ENCODE assay signal across 8 mouse cellular contexts in genomic region chr14:18167041-18167440, GRCm38 (mm10).
DNase-seq lines count a peak whose midpoint lies in the region; ATAC-seq and TF ChIP-seq lines count a peak whose summit lies in the region.

No protein-coding gene starts in this region.

- H3K9ac ChIP-seq in heart, adult 2 months (ENCODE audit: low read depth, low read length) = no peak overlapping the region
- no peak overlapping the region for H3K9ac ChIP-seq in heart, embryonic 12.5 days

- peak in 1 of 2 experiments; percentile 23 for DNase-seq in heart, adult 2 months
- DNase-seq in urinary bladder, postnatal 25 days (ENCODE audit: low spot score) = peak; percentile 31
- no peak for DNase-seq in urinary bladder, adult 18-20 months (ENCODE audit: low spot score in 2 of 2)
- DNase-seq in layer of hippocampus, adult 11-12 months (ENCODE audit: low spot score) = peak; percentile 35
- peak; percentile 39 for DNase-seq in retina, postnatal 1 day
- no peak for DNase-seq in gastrocnemius, postnatal 14 days

- H3K9me3 ChIP-seq in heart, embryonic 12.5 days (replicated peaks) = no peaks in the 10 kb centered on the region

- no peaks in the 10 kb centered on the region for H3K79me2 ChIP-seq in heart, adult 2 months (replicated peaks; ENCODE audit: control insufficient read depth, insufficient read depth, low read length)

- H3K27ac ChIP-seq in heart, adult 2 months = no peak overlapping the region
- H3K27ac ChIP-seq in heart, embryonic 12.5 days (ENCODE audit: poor library complexity, severe bottlenecking) = no peak overlapping the region

- H3K36me3 ChIP-seq in heart, adult 2 months (ENCODE audit: control insufficient read depth, insufficient read depth, low read length) = no peaks in the 10 kb centered on the region
- H3K36me3 ChIP-seq in heart, embryonic 12.5 days = no peaks in the 10 kb centered on the region

- peak; percentile 90 for TF ChIP-seq CTCF in heart, adult 2 months (IDR thresholded peaks at IDR 0.05)

- no peak overlapping the region for H3K4me3 ChIP-seq in heart, adult 2 months
- no peak overlapping the region for H3K4me3 ChIP-seq in heart, embryonic 12.5 days

- no peaks in the 10 kb centered on the region for H3K4me1 ChIP-seq in heart, adult 2 months (ENCODE audit: control insufficient read depth, insufficient read depth, low read length)
- no peaks in the 10 kb centered on the region for H3K4me1 ChIP-seq in heart, embryonic 12.5 days (replicated peaks)

- H3K4me2 ChIP-seq in heart, embryonic 12.5 days = no peak overlapping the region

- no peak for TF ChIP-seq POLR2A in heart, adult 2 months (IDR thresholded peaks at IDR 0.05; ENCODE audit: insufficient read depth, low read depth, low read length)

- no peaks in the 10 kb centered on the region for H3K27me3 ChIP-seq in heart, adult 2 months (ENCODE audit: control insufficient read depth, insufficient read depth, low read length)
- H3K27me3 ChIP-seq in heart, embryonic 12.5 days (replicated peaks) = no peaks in the 10 kb centered on the region

- intact Hi-C loops in heart, adult 2 months (cut with DNase I) = loop anchor here (5.0 to 10.0 kb wide), 2 partner anchors 512 to 765 kb away; no protein-coding TSS in a partner anchor
- intact Hi-C loops in gastrocnemius, postnatal 14 days (cut with DNase I; ENCODE audit: low total_unique reads) = no loop called here

- no peak for ATAC-seq in heart, embryonic 12.5 days (ENCODE audit: insufficient number of reproducible peaks, low FRiP score)
- ATAC-seq in common myeloid progenitor, adult 5-6 weeks (replicated peaks; ENCODE audit: low read depth, poor library complexity, severe bottlenecking) = peak; percentile 79

- TF ChIP-seq EP300 in heart, adult 2 months (IDR thresholded peaks at IDR 0.05; ENCODE audit: insufficient read depth, low read depth, low read length) = no peak

Comparison
In these comparisons a context has a peak if more than half of its experiments do, and no peak if none do; other contexts are left out.
1. DNase-seq: peak in urinary bladder, postnatal 25 days (single experiment), layer of hippocampus, adult 11-12 months (single experiment) and retina, postnatal 1 day (single experiment); none in urinary bladder, adult 18-20 months (0 of 2) and gastrocnemius, postnatal 14 days (single experiment).